Mouse (Mus musculus) right cerebral cortex, postnatal 25 days (tissue): ENCODE measurements around the gene Fads2.

ENCODE experiments used
- DNase-seq: peaks from one replicate; pipeline ENCODE4 v3.0.0; 2022

Fads2 gene

DNA sequence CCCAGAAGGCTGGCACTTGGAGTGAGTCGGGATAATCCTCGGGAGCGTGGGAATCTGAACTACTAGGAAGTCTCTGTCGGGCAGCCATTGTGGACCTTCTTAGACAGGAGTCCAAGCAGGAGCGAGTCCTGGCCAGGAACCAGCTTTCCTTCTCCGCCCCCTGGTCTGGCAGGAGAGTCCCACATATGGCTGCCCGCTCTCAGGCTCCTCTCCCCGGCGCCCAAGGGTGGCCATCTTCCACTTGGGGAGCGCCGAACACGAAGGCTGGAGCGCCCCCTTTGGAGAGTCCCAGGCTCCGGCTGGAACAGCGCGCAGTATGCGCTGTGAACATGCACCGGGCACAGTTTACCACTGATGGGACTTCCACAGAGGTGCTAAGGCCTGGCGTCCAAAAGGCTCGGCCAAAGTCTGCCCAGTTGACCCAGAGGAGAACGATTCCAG lies 895 bp downstream of the Fads2 start:
- DNase-seq = peak; percentile 73

DNA sequence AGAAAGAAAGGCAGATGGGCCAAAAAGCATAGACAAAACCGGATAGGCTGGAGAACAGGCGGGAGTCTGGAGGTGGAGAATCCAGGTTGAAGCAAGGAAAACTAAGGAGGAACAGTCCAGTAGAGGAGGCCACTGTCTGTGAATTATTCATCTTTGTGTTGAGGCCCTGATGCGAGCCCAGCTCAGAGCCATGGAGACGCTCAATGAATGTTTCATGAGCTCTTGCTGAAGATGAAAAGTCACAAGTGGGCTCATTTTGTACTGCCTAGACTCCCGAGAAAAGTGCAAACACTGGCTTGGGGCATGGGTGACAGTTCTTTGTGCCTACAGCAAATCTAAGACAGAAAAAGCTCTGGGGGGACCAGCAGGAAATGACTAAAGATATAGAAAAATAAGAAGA lies 3.7 kb downstream of the Fads2 start:
- no peak for DNase-seq

DNA sequence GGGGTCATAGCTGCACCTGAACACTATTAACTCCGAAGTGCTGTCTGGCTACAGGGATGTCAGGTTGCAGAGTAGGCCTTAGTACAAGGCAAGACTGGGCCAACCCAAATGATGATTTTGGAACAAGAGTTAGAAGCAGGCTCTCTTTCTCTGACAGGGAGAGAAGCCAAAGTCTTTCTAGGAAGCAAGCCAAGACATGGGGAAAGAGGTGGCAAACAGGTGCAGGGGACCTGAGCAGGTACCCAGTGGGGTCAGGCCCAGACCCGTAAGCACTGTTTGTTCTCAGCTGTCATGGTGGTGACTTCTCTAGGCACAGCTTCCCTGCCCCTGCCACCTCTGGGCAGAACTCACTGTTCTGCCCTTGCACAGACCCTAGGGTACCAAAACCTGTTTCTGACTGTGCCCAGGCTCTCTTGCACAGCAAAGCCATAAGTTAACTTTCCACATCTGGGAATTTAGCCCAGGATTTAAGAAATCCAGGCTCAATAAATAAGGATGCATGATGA lies 5.1 kb downstream of the Fads2 start:
- no peak for DNase-seq

DNA sequence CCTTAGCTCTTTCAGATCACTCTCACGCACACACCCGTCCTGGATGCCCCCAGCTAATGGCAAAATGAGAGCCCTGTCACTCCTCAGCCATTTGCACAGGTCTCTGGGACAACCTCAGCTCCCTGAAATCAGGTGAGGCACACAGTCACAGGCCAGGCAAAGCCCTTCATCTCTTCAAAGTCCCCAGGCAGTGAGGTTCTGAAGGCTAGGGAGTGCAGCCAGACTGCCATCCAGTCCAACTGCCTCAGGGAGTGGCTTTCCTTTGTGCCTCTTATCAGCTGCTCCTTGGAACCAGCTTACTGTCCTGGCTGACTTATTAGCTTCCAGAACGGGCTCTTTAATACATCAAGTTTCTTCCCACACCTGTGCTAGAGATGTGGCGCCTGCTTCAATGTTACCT lies 6.9 kb downstream of the Fads2 start:
- no peak for DNase-seq

DNA sequence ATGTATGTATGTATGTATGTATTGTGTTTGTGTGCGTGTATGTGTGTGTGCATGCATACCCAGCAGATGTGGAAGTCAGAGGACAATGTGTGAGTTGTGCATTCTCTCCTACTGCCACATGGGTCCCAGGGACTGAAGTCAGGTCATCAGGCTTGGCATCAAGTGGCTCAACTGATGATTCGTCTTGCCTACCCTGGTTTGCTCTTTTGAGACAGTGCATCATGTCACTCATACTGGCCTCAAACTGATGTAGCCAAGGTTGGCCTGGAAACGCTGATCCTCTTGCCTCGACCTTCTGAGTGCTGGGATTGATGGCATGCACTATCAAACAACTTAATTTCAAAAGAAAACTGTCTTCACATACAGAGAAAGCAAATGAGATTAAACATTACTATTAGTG lies 7.7 kb downstream of the Fads2 start:
- no peak for DNase-seq

DNA sequence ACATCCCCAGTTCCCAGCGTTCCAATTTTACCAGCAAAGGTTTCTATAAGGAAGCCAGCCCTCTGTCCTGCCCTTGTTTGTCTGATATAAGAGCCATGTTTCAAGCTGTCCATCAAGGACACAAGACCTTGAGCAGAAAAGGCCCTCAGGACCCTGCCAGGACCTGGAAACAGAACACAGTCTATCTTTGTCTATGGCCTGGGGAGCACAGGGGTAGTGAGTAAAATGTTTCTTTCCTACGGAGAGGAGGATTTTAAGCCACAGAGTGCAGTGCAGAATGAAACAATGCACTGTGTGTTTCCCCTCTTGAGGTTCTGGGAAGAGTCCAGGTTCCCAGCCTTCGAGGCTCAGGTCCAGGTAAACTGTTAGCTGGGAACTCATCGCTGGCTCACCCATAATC lies 14.6 kb downstream of the Fads2 start:
- no peak for DNase-seq

DNA sequence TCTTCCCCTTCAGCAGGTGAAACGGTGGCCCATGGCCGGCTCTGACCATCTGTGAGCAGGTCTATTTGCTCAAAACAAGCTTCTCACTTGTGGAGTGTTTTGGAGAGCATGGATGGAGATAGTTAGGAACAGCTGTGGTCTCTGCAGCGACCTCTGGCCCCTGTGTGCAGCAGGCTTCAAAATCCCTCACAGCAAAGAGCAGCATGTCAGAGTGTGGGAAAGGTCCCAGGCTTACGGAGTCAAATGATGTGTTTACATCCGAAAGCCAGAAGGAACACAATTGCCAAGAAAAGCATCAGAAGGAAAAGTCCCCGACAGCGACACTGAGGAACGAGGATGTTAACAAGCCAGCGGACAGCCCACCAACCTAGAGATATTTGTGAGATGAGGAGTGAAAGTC lies 16.1 kb downstream of the Fads2 start:
- no peak for DNase-seq

DNA sequence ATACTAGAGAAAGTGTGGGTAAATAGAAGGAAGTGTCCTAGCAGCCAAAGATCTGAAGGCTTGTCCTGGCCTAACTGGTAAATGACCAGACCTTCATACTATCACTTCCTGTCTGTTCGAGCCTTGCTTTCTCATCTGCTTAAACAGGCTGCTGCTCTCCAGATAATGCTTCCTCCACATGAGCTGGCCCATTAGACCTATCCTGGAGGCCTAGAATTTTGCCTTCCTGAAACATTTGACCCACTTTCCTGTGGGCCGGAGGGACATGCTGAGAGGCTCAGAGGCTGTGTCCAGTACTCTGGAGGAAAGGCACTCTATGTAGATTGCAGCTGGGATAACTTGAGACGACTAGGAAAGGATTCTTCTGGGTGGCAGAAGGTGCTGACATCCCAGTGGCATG lies 19.4 kb downstream of the Fads2 start:
- no peak for DNase-seq

DNA sequence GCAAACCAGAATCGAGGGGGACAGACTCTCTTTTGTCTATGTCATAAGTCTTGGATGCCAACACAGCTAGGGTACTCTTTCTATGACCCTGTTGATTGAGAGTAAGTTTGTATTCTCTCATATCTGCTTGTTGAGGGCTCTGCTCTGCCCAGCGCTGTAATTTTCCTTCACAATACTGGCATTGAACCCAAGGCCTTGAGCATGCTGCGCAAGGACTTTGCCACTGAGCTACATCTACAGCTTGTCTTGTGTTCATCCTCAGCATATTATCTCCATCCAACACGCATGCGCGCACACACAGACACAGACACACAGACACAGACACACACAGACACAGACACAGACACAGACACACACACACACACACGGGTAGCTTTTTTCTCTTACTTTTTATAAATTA lies 21.2 kb downstream of the Fads2 start:
- DNase-seq = no peak

DNA sequence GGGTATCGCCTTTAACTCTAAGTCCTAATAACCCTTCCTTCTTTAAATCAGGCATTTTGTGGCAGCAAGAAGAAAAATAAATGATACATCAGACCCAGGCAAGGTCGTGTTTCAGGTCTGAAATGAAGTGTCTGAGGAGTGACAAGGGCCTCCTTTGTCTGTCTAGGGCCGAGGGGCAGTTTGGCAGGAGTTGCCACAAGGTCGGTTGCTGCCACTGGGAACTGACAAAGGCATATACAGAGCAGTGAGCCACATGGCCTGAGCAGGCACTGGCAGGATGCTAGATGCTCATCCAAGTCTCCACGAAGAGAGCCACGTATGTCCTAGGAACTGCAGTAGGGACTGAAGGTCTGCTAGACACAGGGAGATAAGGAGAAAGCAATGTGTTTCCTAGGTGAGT lies 23.2 kb downstream of the Fads2 start:
- DNase-seq = no peak

DNA sequence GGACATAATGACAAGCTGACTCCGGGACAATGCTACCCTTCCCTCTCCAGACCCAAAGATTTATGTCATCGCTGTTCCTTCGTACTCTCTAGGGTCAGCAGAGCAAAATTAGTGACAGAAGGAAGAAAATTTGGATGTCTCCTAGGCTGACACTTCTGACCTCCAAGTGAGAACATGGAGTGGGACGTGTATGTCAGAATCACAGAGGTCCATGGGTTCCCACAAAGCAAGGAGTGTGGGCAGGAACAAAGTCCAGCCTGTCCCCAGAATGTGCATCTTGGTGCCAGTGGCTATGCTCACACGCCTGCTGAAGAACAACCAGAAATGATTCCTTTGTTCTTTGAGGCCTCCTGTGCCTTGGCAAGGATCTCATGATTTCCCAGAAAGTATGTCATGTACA lies 28.4 kb downstream of the Fads2 start:
- no peak for DNase-seq

DNA sequence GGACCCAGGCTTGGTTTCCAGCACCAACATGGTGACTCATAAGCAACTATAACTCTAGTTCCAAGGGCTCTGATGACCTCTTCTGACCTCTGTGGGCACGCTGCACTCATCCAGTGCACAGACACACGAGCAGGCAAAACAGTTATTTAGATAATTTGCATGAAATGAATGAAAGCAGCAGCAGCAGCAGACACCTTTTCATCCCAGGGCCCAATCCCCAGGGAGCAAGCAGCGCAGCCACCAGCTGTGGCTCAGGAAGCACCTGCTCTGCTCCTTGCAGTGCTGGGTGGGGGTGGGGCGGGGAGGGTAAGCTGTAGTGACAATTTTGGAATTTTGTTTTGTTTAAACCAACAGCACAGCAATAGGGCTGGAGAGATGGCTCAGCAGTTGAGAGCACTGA lies 29.7 kb downstream of the Fads2 start:
- no peak for DNase-seq

DNA sequence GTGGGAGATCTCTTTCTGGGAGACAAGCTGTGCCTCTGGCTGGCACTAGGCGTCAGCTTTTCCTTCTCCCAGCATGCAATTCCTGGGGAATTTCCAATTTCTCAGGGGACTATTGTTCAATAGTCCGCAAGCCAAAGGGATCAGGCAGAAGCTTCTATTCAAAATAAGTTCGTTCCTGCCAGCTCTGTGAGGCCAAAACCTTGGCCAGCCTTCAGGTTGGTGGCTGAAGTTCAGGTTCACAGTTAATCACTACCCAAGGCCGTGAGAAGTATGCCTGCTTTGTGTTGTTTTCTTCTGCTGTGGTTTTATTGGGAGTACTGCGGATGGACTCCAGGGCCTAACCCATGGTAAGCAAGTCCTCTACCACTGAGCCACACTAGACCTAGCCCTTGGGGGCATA lies 30.4 kb downstream of the Fads2 start:
- DNase-seq = no peak

DNA sequence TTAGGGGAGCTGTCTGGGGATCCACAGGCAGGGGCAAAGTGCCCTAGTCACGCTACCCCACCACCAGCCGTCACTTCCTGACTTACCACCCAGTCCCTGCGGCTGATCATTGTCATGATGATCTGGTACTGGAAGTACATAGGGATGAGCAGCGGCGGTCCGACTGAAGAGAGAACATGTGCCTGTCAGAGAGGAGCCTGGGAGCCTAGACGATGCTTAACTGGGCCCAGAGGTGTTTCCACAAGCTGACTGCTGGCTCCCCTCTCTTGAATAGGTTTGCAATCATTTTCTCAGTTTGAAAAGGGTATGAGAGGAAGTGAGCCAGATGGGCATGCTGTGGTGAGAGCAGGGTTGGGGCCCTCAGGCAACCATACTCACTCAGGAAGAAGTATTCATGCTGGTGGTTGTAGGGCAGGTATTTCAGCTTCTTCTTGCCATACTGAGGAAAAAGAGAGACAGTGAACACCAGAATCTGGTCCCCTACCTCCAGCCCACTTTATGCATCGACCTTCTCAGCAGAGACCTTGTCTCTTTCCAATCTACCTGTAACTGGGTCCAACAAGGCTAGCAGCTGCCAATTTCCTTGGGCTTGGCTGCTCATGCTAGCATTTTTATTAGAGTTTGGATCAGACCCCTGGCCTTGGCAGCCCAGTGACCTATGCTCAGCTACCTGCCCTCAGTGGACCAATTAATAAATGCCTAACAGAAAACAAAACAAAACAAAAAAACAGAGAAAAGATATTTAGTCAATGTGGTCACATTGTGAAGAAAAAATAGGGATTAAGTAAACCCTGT lies 31.2 kb downstream of the Fads2 start:
- no peak for DNase-seq

DNA sequence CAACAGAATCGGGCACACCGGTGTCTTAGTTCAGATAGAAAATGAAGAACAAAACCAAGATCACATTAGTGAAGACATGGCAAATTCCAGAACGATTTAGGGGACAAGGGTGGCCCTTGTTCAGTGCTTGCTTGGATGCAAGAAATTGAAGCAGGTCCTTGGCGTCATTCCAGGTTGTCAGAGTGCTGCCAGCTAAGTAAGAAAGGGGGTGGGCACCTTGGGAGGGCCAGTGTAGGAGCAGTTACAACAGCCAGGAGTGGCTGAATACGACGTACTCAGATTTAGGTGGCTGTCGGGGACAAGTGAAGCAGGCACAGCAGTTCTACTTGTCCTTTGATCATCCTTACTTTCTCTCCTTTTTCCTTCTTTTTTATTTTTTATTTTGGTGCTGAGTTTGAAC lies 33.8 kb downstream of the Fads2 start:
- no peak for DNase-seq

DNA sequence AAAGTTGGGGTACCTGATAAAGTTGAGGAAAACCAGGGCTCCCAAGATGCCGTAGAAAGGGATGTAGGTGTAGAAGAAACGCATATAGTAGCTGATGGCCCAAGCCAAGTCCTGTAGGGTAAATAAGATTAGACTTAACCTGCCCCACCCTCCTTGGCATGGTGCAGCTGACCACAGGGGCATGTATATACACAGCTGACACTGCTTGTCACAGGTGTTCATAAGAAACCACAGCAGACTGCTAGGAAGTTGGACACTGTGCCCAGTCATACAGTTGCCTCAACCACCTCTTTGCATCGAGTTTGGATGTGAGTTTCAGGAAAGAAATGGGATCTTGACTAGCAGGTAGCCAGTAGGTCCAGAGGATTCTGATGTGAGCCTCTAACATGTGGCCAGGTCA lies 35.0 kb downstream of the Fads2 start:
- no peak for DNase-seq

DNA sequence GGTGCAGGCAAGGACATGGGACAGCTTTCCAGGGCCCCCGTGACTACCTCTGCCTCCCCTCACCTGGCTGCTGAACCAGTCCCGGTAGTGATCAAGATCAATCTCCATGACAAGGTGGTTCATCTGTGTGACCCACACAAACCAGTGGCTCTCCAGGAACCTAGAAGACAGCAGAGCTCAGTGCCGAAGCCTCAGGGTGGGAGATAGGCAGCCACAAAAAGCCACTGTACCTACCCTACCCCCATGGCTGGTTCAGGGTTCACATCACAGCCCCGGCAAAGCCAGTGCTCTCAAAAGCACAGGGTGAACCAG lies 35.4 kb downstream of the Fads2 start:
- DNase-seq = no peak

DNA sequence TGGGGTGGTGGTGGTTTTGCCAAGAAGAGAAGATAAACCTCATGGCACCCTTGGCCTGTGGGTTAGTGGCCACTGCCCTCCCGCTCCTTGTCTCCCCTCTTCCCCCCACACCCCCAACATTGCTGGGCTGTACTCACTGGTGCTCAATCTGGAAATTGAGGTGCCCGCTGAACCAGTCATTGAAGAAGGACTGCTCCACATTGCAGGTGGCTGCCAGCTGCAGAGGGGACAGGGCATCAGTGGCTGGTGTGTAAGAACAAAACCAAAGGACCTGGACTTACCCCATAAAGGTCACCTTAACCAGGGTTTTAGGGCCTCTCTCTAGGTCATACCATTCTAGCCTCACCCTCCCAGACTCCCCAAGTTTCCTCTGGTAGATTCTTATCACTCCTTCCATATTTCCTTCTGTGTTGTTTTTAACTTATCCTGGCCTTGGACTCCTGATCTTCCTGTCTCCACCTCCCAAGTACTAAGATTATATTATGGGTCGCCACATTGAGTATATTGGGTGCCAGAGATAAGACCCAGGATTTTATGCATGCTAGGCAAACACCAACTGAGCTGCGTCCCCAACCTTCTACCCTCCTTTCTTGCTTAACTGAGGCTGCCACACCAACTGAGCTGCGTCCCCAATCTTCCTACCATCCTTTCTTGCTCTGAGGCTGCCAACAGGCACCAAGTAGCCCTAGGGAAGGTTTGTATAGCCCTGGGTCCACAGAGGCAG lies 35.9 kb downstream of the Fads2 start:
- no peak for DNase-seq

DNA sequence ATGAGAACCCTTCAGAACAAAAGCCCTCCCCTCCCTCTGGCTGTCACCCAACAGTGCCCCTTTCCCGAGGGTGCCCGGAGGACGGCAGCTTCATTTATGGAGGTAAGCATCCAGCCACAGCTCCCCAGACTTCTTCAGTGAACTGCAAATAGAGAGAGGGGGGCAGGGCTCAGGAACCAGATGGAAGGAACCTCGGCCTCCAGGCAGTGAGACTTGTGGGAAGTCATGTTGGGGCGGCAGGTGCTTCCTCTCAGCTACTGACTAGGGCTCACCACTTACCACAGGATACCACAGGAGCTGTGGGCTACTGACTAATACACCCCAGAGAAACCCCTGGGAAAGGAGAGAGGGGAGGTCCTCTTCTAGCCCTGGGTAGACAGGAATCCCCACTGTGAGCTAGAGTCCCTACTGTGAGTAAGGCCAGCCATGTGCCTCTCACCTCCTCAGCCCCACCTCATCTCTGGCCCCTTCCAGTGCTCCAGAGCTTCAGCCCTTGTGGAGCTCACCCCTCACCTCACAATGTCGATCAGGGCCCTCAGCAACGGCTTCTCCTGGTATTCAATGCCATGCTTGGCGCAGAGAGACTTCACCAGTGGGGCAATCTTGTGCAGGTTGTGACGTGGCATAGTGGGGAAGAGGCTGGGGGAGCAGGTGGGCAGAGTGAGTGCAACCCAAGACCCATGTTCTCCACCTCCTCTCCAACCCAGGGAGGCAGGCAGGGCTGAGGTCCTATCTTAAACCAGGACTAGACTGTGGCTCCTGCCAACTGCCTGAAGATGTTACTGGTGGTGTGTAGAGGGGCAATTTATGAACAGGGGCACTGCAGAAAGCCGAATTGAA lies 37.2 kb downstream of the Fads2 start:
- DNase-seq = no peak

DNA sequence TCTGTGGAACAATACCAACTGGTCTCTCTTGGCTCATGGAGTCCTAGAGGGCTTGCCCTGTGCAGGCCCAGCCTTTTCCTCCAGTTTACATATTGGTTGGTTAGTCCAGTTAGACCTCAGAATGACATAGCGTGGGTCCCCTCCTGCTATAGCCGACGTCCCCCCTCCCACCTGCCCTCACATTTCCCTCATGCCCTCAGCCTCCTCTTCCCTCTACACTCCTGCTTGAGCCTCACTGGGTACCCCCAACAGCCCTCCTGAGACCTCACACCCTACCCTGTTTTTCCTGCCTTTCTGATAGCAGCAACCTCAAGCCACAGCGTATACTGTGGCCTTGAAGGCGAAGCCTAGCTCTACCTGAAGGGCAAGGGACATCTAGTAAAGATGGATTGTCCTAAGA lies 38.7 kb downstream of the Fads2 start:
- DNase-seq = no peak

DNA sequence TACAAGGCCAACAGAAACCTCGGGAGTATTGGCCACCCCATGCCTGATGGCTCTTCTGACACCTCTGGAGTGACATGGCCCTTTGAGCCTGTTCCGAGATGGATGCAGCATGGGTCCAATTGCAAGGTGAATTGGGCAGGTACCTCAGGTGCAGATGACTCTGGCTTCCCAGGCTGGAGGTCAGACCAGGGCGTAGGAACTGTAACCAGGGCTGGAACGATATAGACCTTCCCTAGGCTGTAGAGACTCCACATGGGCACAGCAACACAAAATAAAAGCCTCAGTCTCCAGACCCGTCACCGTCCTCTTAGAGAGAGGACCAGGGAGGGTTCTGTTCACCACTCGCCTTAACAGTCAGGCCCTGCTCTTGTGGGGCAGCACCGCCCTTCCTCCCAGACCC lies 39.3 kb downstream of the Fads2 start:
- no peak for DNase-seq

DNA sequence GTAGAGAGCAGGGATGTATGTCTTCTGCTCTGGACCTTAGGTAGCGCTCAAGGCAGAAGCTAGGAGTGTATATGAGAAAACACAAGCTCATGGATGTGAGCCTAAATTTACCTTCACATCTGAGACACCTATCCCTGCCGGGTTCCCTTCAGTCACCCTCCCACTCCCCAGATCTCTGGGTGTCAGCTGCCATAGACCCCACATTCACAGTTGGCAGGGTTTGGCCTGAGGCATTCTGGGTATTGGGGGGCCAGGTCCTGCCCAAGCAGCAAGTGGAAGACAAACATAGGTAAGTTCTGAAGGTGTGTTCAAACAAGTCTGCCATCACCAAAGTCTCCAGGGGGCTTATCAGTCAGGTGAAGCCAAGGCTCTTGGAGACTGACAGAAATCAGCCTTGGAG lies 39.9 kb downstream of the Fads2 start:
- no peak for DNase-seq

DNA sequence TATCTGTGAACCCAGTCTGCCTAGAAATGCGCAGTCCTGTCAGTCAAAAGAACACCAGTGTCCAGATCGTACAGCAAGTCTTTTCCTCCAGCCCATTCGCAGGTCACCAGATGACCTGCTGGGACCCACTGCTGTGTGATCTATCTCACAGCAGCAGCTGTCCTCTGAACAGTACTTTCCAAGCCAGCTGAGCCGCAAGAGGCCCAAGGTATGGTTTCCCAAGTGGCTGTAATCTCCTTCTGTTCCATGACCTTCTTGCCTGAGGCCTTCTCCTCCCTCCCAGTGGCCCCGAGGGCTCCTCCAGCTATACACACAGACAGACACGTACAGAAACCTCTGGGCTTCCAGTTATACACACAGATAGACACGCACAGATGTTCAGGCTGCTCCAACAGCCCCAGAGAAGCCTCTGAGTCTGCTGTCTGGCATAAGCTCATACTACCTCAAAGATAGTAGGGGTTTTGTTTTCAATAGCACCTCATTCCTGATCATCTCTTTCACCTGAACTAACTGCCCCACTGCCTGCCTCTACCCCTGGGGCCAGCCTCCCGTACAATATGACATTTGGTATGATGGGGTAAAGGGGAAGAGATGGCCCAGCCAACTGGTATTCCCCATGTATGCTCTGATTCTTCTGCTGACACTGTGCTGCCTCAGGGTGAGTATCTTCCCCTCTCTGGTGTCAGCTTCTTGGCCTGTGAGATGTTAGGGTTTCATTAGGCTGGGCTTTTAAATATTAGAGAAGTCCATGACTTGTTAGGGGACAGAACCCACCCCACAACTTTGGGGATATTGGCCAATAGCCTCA lies 40.6 kb downstream of the Fads2 start:
- no peak for DNase-seq
